Comparison of ENCODE assay signal across 12 mouse cellular contexts in the genomic region with DNA sequence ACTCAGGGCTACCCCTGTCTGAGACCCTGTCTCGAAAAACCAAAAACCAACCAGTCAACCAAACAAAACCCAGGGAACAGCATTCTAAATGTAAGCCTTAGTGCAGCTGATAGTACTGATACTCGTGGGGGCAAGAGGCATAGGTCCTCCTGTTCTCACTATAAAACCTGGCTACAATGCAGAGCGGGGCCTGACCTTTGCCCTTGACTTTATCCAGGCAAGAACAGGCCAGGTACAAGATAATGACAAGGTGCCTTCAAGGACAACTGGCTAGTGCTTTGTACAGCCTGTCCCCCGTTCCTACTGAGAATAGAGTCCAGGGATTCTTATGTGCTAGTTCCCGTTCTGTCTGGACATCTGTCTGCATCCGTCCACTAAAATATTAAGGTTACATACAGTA.
"Had no signal": no experiment of that assay in that cellular context is flagged by ENCODE, and none has a peak within 500 bp of the region (broad histone marks: within the 10 kb centered on the region; RNA-seq: fewer than 3 reads in every experiment).

No protein-coding gene starts in this region.

- H3K36me3 ChIP-seq: kidney, embryonic 15.5 days; limb, embryonic 13.5 days; neural tube, embryonic 13.5 days had no signal

- DNase-seq: kidney, adult 2 months; kidney, postnatal 14 days; left cerebral cortex, postnatal 4 days; lung, adult 18-20 months; right cerebral cortex, postnatal 4 days; spleen, adult 18-20 months; thymus, adult 18-20 months; thymus, postnatal 14 days had no signal

- H3K27me3 ChIP-seq: kidney, embryonic 15.5 days; limb, embryonic 13.5 days; neural tube, embryonic 13.5 days had no signal

- H3K9ac ChIP-seq: kidney, embryonic 15.5 days; limb, embryonic 13.5 days; liver, embryonic 14.5 days had no signal

- H3K4me3 ChIP-seq: kidney, embryonic 15.5 days; limb, embryonic 13.5 days; neural tube, embryonic 13.5 days had no signal

- H3K27ac ChIP-seq: kidney, embryonic 15.5 days; limb, embryonic 13.5 days; liver, embryonic 14.5 days had no signal

- H3K4me2 ChIP-seq: kidney, embryonic 15.5 days; limb, embryonic 13.5 days; neural tube, embryonic 13.5 days had no signal

- H3K9me3 ChIP-seq: kidney, embryonic 15.5 days; limb, embryonic 13.5 days; neural tube, embryonic 13.5 days had no signal
